Mouse (Mus musculus) adrenal gland (tissue): ENCODE data around the gene Spata25.

Experiments used
- intact Hi-C: fragments of 180-260 bp; cut with DNase I; formaldehyde crosslinking; loops from one replicate; pipeline ENCODE4 v1.15.1; 2025

Gene Spata25

DNA sequence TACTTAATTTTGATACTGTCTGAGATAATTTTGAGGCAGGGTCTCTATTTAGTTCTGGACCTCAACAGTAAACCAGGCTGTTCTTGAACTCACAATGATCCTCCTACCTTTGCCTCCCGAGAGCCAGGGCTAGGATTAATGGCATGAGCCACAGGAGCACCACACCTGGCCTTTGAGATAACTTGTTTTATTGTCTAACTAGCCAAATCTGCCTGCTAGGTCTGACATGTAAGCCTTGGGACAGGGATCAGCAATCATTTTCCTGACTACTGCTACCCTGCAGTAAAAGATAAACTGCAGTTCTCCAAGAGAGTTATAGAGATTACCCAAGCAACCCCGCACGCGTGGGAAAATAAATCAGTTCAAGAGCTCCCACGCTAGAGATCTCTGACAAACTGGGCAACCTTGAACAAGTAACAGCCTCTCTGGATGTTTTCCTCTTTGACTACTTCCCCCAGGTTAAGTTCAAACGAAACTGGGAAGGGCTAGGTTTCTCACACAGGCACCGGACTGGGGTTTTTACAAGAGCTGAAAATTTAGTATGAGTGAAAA, 43.4 kb downstream of the Spata25 start:
- intact Hi-C loops: loop anchor here (5.0 kb wide), 1 partner anchor 38 kb away; the partner anchor contains the start of genes Dnttip1 and Wfdc3

DNA sequence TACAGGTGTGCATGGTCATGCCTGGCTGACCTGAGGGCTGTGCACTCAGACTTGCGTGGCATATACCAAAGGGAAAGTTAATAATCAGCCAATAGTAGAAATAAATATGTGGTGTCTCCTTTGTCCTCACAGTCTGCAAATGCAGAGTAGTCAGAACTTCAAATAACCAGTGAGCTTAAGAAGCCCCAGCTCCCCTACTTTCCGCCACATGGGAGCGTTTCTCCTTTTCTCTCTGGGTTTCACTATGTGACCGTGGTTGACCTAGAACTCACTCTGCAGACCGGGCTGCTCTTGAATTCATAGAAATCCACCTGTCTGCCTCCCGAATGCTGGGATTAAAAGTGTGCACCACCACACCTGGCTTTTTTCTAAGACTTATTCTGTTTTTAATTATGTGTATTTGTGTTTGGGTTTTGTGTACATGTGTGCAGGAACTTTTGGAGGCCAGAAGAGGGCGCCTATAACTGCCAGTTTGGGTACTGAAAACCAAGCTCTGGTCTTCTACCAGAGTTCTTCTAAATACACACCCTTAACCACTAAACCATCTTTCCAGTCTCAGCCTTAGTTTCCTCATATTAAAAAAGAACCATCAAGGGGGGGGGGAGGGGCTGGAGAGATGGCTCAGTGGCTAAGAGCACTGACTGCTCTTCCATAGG, 44.3 kb downstream of the Spata25 start:
- intact Hi-C loops: no loop called here

DNA sequence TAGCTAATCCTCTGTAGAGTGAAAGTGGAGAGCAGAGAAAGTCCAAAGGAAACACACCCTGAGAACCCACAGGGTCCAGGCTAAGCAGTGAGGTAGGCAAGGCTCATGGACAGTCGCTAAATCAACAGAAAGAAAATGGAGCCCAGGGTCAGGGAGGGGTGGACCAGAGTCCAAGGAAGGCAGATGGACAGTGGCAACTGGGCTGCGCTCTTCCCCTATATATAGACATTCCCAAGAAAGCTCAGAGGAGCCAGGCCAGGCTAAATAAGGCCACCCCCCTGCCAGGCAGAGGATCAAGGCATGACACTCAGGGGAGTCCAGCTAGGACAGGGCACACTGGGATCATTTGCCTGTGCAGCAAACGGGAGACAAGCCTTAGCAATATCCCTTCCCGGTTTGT, 46.5 kb downstream of the Spata25 start:
- intact Hi-C loops: no loop called here

DNA sequence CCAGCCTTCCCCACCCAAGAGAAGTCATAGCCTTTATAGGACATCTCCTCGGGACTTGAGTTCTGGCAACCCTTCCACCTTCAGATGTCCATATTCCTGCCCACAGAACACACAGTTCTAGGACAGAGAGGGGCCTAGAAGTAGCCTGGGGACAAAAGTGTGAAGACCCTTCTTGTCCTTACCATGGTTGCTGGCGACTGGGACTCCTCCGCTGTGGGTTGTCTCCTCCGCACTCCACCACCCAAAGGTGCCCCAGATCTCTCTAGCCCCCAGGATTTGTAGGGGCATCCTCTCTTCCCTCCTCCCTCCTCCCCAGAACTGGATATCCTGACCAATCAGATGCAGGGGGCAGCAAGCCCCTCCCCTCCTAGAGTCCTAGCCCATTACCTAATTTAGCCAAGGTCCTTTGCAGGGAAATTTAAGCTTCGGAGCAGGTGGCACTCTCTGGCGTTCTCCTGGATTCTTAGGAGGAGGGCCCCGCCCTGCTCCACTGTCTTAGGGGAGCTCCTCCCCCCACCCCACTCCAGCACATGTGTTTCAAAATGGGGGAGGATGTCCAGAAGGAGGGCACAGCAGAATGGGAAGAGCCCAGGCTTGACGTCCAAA, 48.8 kb downstream of the Spata25 start, which contains the start of gene Tnnc2:
Gene Tnnc2, minus strand, starts transcription at position 487 of the 606 bp plus-strand sequence.
- intact Hi-C loops: no loop called here

DNA sequence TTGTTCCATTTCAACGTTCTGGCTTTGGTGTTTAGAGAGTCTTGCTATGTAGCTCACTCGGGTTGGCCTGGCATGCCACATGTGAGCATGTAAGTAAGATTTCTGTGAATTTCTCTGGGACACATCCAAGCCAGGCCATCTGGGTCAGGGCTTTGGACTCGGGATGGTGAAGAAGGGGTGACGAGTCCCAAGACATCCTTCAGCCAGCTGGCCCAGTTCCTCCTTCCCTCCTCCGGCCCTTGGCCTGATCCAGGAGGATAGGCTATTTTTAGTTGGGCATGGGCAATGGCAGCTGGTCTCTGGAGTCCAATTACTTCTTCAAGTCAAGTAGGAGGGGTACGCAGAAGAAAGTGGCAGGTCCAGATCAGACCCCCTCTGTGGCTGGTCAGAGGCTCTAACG, 49.5 kb downstream of the Spata25 start:
- intact Hi-C loops: no loop called here

DNA sequence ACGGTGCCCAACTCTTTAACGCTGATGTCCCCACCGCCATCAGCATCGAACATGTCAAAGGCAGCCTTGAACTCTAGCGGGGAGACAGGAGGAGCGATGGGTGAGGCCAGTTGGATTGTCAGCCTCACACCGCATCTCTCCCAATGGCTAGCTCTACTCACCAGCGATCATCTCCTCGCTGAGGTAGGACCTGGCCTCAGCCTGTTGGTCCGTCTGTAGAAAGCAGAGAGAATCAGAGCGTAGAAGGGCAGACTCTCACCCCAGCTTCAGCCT, 50.4 kb downstream of the Spata25 start:
- intact Hi-C loops: no loop called here

DNA sequence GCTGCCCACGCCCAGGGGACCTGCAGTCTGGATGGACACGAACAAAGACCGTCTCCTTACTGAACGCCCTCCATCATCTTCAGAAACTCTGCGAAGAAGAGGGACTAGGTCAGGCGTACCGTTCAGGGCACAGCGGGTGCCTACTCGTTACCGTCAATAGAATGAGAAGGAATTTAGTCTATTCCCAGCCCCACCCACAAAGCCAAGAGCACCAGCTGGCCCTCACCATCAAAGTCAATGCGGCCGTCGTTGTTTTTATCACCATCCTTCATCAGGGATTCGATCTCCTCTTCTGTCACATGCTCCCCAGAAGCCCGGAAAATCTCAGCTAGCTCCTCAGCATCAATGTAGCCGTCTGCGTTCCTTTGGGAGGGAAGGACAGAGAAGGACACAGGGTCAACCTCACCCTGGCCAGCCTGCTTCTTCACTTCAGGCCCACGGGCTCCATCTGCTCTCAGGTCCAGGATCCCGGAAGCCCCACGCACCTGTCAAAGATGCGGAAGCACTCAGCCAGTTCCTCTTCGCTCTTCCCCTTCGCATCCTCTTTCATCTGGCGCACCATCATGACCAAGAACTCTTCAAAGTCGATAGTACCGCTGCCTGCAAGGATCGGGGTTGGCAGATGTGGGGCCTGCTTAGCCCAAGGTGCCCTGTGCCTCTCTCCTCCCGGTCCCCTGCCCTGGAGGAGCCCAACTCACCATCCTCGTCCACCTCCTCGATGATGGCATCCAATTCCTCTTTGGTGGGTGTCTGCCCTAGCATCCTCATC, 50.9 kb downstream of the Spata25 start:
- intact Hi-C loops: no loop called here

DNA sequence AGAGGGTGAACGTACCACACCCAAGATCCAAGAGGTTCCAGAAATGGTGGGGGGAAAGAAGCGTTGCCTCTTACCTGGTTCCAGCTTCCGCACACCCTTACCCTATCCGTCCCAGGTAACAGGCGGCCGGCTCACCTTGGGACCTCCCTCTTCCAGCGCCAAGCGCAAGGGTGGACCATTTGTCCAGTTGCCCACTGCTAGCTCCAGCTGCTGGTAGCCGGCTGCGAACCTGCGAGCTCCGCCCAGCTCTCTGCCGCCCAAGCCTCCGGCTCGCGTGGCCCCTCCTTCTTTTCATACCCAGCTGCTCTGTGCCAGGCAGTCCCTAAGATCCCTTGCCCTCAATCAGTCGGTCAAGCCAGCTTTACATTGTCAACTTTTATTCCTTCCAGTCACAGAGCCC, 51.5 kb downstream of the Spata25 start:
- intact Hi-C loops: no loop called here
